Mouse (Mus musculus): ENCODE results near the gene Sfta2.

Sfta2 gene

GRCm38 (mm10) chr17:35672527-35672926, 71.2 kb downstream of the Sfta2 start:
- in situ Hi-C loops (cut with MseI, MboI) = no loop called here

- in situ Hi-C loops (cut with MseI, MboI) = no loop called here
Measured at GRCm38 (mm10) chr17:35673416-35674035, 72.2 kb downstream of the Sfta2 start, which contains the start of gene Gtf2h4. Gtf2h4 (minus strand) TSS chr17:35673739.

GRCm38 (mm10) chr17:35680591-35680990, 79.2 kb downstream of the Sfta2 start:
- in situ Hi-C loops (cut with MseI, MboI) = no loop called here

GRCm38 (mm10) chr17:35681986-35682385, 80.6 kb downstream of the Sfta2 start:
- in situ Hi-C loops (cut with MseI, MboI) = no loop called here

GRCm38 (mm10) chr17:35685061-35685460, 83.7 kb downstream of the Sfta2 start:
- in situ Hi-C loops (cut with MseI, MboI) = loop anchor here in 1 of 2 experiments (5.0 kb wide), 1 partner anchor 1452 kb away; no protein-coding TSS in a partner anchor

GRCm38 (mm10) chr17:35688347-35689175, 87.2 kb downstream of the Sfta2 start:
- in situ Hi-C loops (cut with MseI, MboI) = loop anchor here in 1 of 2 experiments (5.0 kb wide), 1 partner anchor 1449 kb away; no protein-coding TSS in a partner anchor

GRCm38 (mm10) chr17:35689936-35690645, 88.7 kb downstream of the Sfta2 start:
- in situ Hi-C loops (cut with MseI, MboI) = loop anchor here (5.0 kb wide), 2 partner anchors 47 to 1447 kb away; no protein-coding TSS in a partner anchor

- in situ Hi-C loops (cut with MseI, MboI) = loop anchor here in 1 of 2 experiments (5.0 kb wide), 1 partner anchor 45 kb away; no protein-coding TSS in a partner anchor
Measured at GRCm38 (mm10) chr17:35691811-35692210, 90.5 kb downstream of the Sfta2 start.

GRCm38 (mm10) chr17:35692368-35692767, 91.0 kb downstream of the Sfta2 start:
- in situ Hi-C loops (cut with MseI, MboI) = loop anchor here in 1 of 2 experiments (5.0 kb wide), 1 partner anchor 45 kb away; no protein-coding TSS in a partner anchor

GRCm38 (mm10) chr17:35693906-35694305, 92.6 kb downstream of the Sfta2 start:
- in situ Hi-C loops (cut with MseI, MboI) = loop anchor here in 1 of 2 experiments (5.0 kb wide), 1 partner anchor 43 kb away; no protein-coding TSS in a partner anchor

GRCm38 (mm10) chr17:35695289-35695688, 93.9 kb downstream of the Sfta2 start:
- in situ Hi-C loops (cut with MseI, MboI) = loop anchor here in 1 of 2 experiments (5.0 kb wide), 1 partner anchor 42 kb away; no protein-coding TSS in a partner anchor

GRCm38 (mm10) chr17:35696691-35697090, 95.3 kb downstream of the Sfta2 start:
- in situ Hi-C loops (cut with MseI, MboI) = loop anchor here in 1 of 2 experiments (5.0 kb wide), 1 partner anchor 41 kb away; no protein-coding TSS in a partner anchor

- in situ Hi-C loops (cut with MseI, MboI) = loop anchor here in 1 of 2 experiments (5.0 kb wide), 1 partner anchor 40 kb away; no protein-coding TSS in a partner anchor
Measured at GRCm38 (mm10) chr17:35697429-35697758, 96.0 kb downstream of the Sfta2 start.

- in situ Hi-C loops (cut with MseI, MboI) = loop anchor here in 1 of 2 experiments (5.0 kb wide), 1 partner anchor 39 kb away; no protein-coding TSS in a partner anchor
Measured at GRCm38 (mm10) chr17:35697759-35698500, 96.6 kb downstream of the Sfta2 start.

GRCm38 (mm10) chr17:35698501-35698883, 97.1 kb downstream of the Sfta2 start:
- in situ Hi-C loops (cut with MseI, MboI) = loop anchor here in 1 of 2 experiments (5.0 kb wide), 1 partner anchor 39 kb away; no protein-coding TSS in a partner anchor

- in situ Hi-C loops (cut with MseI, MboI) = loop anchor here in 1 of 2 experiments (5.0 kb wide), 1 partner anchor 37 kb away; no protein-coding TSS in a partner anchor
Measured at GRCm38 (mm10) chr17:35699919-35700318, 98.6 kb downstream of the Sfta2 start.
